Mouse (Mus musculus): ENCODE results near the gene Gm35315. TPM values are rescaled to one million over a fixed set of nuclear protein-coding genes. Genes with fewer than 3 reads are reported as not detected.
A peak's percentile ranks its signal among the peaks of the same experiment; 100 is the strongest.

The Gm35315 gene
- polyA plus RNA-seq (2014; fragmentation: Nextera tagmentation; extraction: Ambion mirVana) = 0.69 and 1.5 TPM in 2 replicates

GRCm38 (mm10) chr5:110094030-110094846 is at the start of gene Gm35315:
Gene Gm35315, minus strand, starts transcription at chr5:110094420.
- Histone ChIP-seq H3K36me3 (ENCODE audit: control insufficient read depth, insufficient read depth, low read length) (no peaks in the 10 kb centered on the region), H3K27ac (ENCODE audit: low read length) (peak within 1 kb of the TSS; percentile 52; the same call in 1 of the 2 replicates), H3K4me3 (ENCODE audit: low read depth, low read length) (peak within 1 kb of the TSS; percentile 45), H3K27me3 (ENCODE audit: control insufficient read depth, insufficient read depth, low read length) (no peaks in the 10 kb centered on the region), H3K4me2 (replicated peaks; ENCODE audit: low read depth, low read length) (peak within 1 kb of the TSS; percentile 60), H3K9me3 (ENCODE audit: control insufficient read depth, low read depth, low read length) (no peaks in the 10 kb centered on the region), H3K4me1 (ENCODE audit: control insufficient read depth, insufficient read depth, low read length) (no peaks in the 10 kb centered on the region), H3K9ac (replicated peaks; ENCODE audit: low read depth, low read length) (peak within 1 kb of the TSS; percentile 36; the same call in 1 of the 2 replicates)
- WGBS = 1% methylated on average over 25 of the region's 25 CpGs
- ATAC-seq (ENCODE audit: insufficient number of reproducible peaks, insufficient read depth, low FRiP score, low read depth) = peak; percentile 98

- Histone ChIP-seq H3K4me1 (ENCODE audit: control insufficient read depth, insufficient read depth, low read length) (no peaks in the 10 kb centered on the region), H3K4me2 (replicated peaks; ENCODE audit: low read depth, low read length) (no peak overlapping the region), H3K27me3 (ENCODE audit: control insufficient read depth, insufficient read depth, low read length) (no peaks in the 10 kb centered on the region), H3K9me3 (ENCODE audit: control insufficient read depth, low read depth, low read length) (no peaks in the 10 kb centered on the region), H3K36me3 (ENCODE audit: control insufficient read depth, insufficient read depth, low read length) (peaks cover 26% of the 10 kb centered on the region), H3K4me3 (ENCODE audit: low read depth, low read length) (no peak overlapping the region), H3K9ac (replicated peaks; ENCODE audit: low read depth, low read length) (no peak overlapping the region), H3K27ac (ENCODE audit: low read length) (no peak overlapping the region)
- WGBS = 88% methylated on average over 5 of the region's 5 CpGs
- ATAC-seq (ENCODE audit: insufficient number of reproducible peaks, insufficient read depth, low FRiP score, low read depth) = no peak
These were observed 48.8 kb upstream of the Gm35315 start for GRCm38 (mm10) chr5:110143007-110143406.

GRCm38 (mm10) chr5:110142309-110142708 is 48.1 kb upstream of the Gm35315 start:
- Histone ChIP-seq H3K4me1 (ENCODE audit: control insufficient read depth, insufficient read depth, low read length) (no peaks in the 10 kb centered on the region), H3K27me3 (ENCODE audit: control insufficient read depth, insufficient read depth, low read length) (no peaks in the 10 kb centered on the region), H3K9me3 (ENCODE audit: control insufficient read depth, low read depth, low read length) (no peaks in the 10 kb centered on the region), H3K9ac (replicated peaks; ENCODE audit: low read depth, low read length) (no peak overlapping the region), H3K27ac (ENCODE audit: low read length) (no peak overlapping the region), H3K4me2 (replicated peaks; ENCODE audit: low read depth, low read length) (no peak overlapping the region), H3K36me3 (ENCODE audit: control insufficient read depth, insufficient read depth, low read length) (peaks cover 26% of the 10 kb centered on the region), H3K4me3 (ENCODE audit: low read depth, low read length) (no peak overlapping the region)
- no peak for ATAC-seq (ENCODE audit: insufficient number of reproducible peaks, insufficient read depth, low FRiP score, low read depth)
- WGBS = 91% methylated on average over 2 of the region's 2 CpGs

GRCm38 (mm10) chr5:110140424-110140823 is 46.2 kb upstream of the Gm35315 start:
- peaks cover 17% of the 10 kb centered on the region for H3K36me3 ChIP-seq (ENCODE audit: control insufficient read depth, insufficient read depth, low read length)
- no peak overlapping the region for H3K4me2 ChIP-seq (replicated peaks; ENCODE audit: low read depth, low read length)
- no peak overlapping the region for H3K9ac ChIP-seq (replicated peaks; ENCODE audit: low read depth, low read length)
- WGBS = 90% methylated on average over 7 of the region's 7 CpGs
- no peaks in the 10 kb centered on the region for H3K4me1 ChIP-seq (ENCODE audit: control insufficient read depth, insufficient read depth, low read length)
- no peak overlapping the region for H3K27ac ChIP-seq (ENCODE audit: low read length)
- no peaks in the 10 kb centered on the region for H3K9me3 ChIP-seq (ENCODE audit: control insufficient read depth, low read depth, low read length)
- H3K27me3 ChIP-seq (ENCODE audit: control insufficient read depth, insufficient read depth, low read length) = no peaks in the 10 kb centered on the region
- no peak for ATAC-seq (ENCODE audit: insufficient number of reproducible peaks, insufficient read depth, low FRiP score, low read depth)
- H3K4me3 ChIP-seq (ENCODE audit: low read depth, low read length) = no peak overlapping the region

GRCm38 (mm10) chr5:110139325-110139724 is 45.1 kb upstream of the Gm35315 start:
- H3K27ac ChIP-seq (ENCODE audit: low read length) = no peak overlapping the region
- H3K9me3 ChIP-seq (ENCODE audit: control insufficient read depth, low read depth, low read length) = no peaks in the 10 kb centered on the region
- H3K4me3 ChIP-seq (ENCODE audit: low read depth, low read length) = no peak overlapping the region
- H3K4me1 ChIP-seq (ENCODE audit: control insufficient read depth, insufficient read depth, low read length) = no peaks in the 10 kb centered on the region
- no peaks in the 10 kb centered on the region for H3K27me3 ChIP-seq (ENCODE audit: control insufficient read depth, insufficient read depth, low read length)
- no peak for ATAC-seq (ENCODE audit: insufficient number of reproducible peaks, insufficient read depth, low FRiP score, low read depth)
- H3K36me3 ChIP-seq (ENCODE audit: control insufficient read depth, insufficient read depth, low read length) = peaks cover 11% of the 10 kb centered on the region
- H3K4me2 ChIP-seq (replicated peaks; ENCODE audit: low read depth, low read length) = no peak overlapping the region
- no peak overlapping the region for H3K9ac ChIP-seq (replicated peaks; ENCODE audit: low read depth, low read length)
- WGBS = 94% methylated on average over 3 of the region's 3 CpGs

GRCm38 (mm10) chr5:110137816-110138215 is 43.6 kb upstream of the Gm35315 start:
- ATAC-seq (ENCODE audit: insufficient number of reproducible peaks, insufficient read depth, low FRiP score, low read depth) = no peak
- Histone ChIP-seq H3K9ac (replicated peaks; ENCODE audit: low read depth, low read length) (no peak overlapping the region), H3K27ac (ENCODE audit: low read length) (no peak overlapping the region), H3K4me3 (ENCODE audit: low read depth, low read length) (no peak overlapping the region), H3K9me3 (ENCODE audit: control insufficient read depth, low read depth, low read length) (peaks cover 6% of the 10 kb centered on the region; the same call in 1 of the 2 replicates), H3K4me2 (replicated peaks; ENCODE audit: low read depth, low read length) (no peak overlapping the region), H3K4me1 (ENCODE audit: control insufficient read depth, insufficient read depth, low read length) (no peaks in the 10 kb centered on the region), H3K36me3 (ENCODE audit: control insufficient read depth, insufficient read depth, low read length) (peaks cover 5% of the 10 kb centered on the region; the same call in 1 of the 2 replicates), H3K27me3 (ENCODE audit: control insufficient read depth, insufficient read depth, low read length) (no peaks in the 10 kb centered on the region)
- WGBS = 95% methylated on average over 3 of the region's 3 CpGs

- H3K9ac ChIP-seq (replicated peaks; ENCODE audit: low read depth, low read length) = peak overlapping the region; percentile 61
- ATAC-seq (ENCODE audit: insufficient number of reproducible peaks, insufficient read depth, low FRiP score, low read depth) = peak; percentile 46; the same call in 1 of the 2 replicates
- WGBS = 6% methylated on average over 18 of the region's 18 CpGs
- no peaks in the 10 kb centered on the region; the same call in 1 of the 2 replicates for H3K36me3 ChIP-seq (ENCODE audit: control insufficient read depth, insufficient read depth, low read length)
- peaks cover 6% of the 10 kb centered on the region; the same call in 1 of the 2 replicates for H3K9me3 ChIP-seq (ENCODE audit: control insufficient read depth, low read depth, low read length)
- H3K4me2 ChIP-seq (replicated peaks; ENCODE audit: low read depth, low read length) = peak overlapping the region; percentile 65
- H3K27me3 ChIP-seq (ENCODE audit: control insufficient read depth, insufficient read depth, low read length) = no peaks in the 10 kb centered on the region
- H3K4me1 ChIP-seq (ENCODE audit: control insufficient read depth, insufficient read depth, low read length) = no peaks in the 10 kb centered on the region
- peak overlapping the region; percentile 79 for H3K4me3 ChIP-seq (ENCODE audit: low read depth, low read length)
- peak overlapping the region; percentile 39; the same call in 1 of the 2 replicates for H3K27ac ChIP-seq (ENCODE audit: low read length)
These were observed 41.9 kb upstream of the Gm35315 start for GRCm38 (mm10) chr5:110136087-110136464.

GRCm38 (mm10) chr5:110135293-110136086 is 41.3 kb upstream of the Gm35315 start, which contains the start of gene Chfr:
Gene Chfr, plus strand, starts transcription at chr5:110135842.
- 3% methylated on average over 46 of the region's 46 CpGs for WGBS
- Histone ChIP-seq H3K27ac (ENCODE audit: low read length) (peak within 1 kb of the TSS; percentile 39; the same call in 1 of the 2 replicates), H3K9ac (replicated peaks; ENCODE audit: low read depth, low read length) (peak within 1 kb of the TSS; percentile 61), H3K4me1 (ENCODE audit: control insufficient read depth, insufficient read depth, low read length) (no peaks in the 10 kb centered on the region), H3K27me3 (ENCODE audit: control insufficient read depth, insufficient read depth, low read length) (no peaks in the 10 kb centered on the region), H3K36me3 (ENCODE audit: control insufficient read depth, insufficient read depth, low read length) (no peaks in the 10 kb centered on the region), H3K4me3 (ENCODE audit: low read depth, low read length) (peak within 1 kb of the TSS; percentile 79), H3K9me3 (ENCODE audit: control insufficient read depth, low read depth, low read length) (peaks cover 6% of the 10 kb centered on the region; the same call in 1 of the 2 replicates), H3K4me2 (replicated peaks; ENCODE audit: low read depth, low read length) (peak within 1 kb of the TSS; percentile 65)
- ATAC-seq (ENCODE audit: insufficient number of reproducible peaks, insufficient read depth, low FRiP score, low read depth) = peak; percentile 100
